Mouse (Mus musculus) liver, embryonic 18 days (tissue): ENCODE results near the gene 9930104L06Rik. TPM values are rescaled to one million over a fixed set of nuclear protein-coding genes. Genes with fewer than 3 reads are reported as not detected.

Experiments
- polyA plus RNA-seq: library from polyadenylated mRNA; depleted of rRNA; stranded (reverse); fragments of >200 nt; gene quantifications from 2 replicates; pipeline ENCODE4 v1.2.3, GENCODE M21; 2012; rRNA removed

9930104L06Rik gene
- polyA plus RNA-seq: 4.1 and 5.5 TPM in 2 replicates

DNA sequence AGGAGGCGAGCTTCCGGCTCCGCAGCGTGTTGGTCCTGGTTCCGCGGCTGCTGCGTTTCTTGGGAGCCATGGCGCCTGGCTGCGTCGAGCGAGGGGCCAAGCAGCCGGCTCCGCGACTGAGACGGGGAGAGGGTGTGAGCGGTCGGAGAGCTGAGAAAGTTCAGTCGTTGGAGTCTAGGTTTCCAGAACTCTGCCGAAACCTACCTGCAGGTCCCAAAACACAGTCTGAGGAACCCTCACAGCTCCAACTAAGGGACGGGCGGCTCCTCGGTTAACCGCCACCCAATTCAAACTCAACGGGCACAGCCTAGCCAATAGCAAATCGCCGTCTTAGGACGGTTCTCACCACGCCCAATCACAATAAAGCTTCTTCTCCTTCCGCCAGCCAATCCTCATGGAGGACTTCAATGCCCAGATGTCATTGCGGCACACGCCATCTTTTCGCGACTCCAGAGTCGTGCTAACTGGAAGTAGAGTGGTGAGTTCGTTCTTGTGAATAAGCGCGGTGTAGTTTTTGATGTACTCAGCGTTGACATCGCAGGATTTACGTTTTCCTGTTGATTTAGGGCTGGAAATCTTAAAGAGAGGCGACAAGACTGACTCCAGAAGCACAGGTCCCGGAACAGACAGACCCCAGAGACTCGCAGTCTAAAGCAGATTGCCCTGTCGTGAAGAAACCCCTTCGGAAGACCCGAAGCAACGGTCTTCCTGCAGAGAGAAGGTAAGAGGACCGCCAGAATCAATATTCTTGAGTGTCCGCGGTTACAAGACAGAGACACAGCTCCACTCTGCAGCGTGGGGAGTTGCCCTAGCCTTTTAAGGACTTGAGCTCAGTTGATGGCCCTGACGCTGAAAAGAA is at the start of gene 9930104L06Rik:
9930104L06Rik (plus strand) TSS at position 436 of the 859 bp plus-strand sequence.

DNA sequence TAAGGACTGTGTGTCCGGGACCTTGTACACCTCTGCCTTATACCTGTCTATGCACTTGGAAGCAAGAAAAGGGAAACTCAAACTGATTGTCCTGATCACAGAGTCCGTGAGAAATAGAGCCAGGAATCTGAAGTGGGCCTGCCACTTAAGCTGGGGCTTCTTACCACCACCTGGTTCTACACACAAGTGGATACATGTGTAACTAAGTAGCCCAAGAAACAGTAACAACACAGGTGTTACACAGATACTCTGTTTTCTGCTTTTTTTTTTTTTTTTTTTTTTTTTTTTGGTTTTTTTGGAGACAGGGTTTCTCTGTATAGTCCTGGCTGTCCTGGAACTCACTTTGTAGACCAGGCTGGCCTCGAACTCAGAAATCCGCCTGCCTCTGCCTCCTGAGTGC is 2.4 kb downstream of the 9930104L06Rik start, which contains the start of gene Cdca8:
Cdca8 (minus strand) TSS at position 101 of the 400 bp plus-strand sequence.

DNA sequence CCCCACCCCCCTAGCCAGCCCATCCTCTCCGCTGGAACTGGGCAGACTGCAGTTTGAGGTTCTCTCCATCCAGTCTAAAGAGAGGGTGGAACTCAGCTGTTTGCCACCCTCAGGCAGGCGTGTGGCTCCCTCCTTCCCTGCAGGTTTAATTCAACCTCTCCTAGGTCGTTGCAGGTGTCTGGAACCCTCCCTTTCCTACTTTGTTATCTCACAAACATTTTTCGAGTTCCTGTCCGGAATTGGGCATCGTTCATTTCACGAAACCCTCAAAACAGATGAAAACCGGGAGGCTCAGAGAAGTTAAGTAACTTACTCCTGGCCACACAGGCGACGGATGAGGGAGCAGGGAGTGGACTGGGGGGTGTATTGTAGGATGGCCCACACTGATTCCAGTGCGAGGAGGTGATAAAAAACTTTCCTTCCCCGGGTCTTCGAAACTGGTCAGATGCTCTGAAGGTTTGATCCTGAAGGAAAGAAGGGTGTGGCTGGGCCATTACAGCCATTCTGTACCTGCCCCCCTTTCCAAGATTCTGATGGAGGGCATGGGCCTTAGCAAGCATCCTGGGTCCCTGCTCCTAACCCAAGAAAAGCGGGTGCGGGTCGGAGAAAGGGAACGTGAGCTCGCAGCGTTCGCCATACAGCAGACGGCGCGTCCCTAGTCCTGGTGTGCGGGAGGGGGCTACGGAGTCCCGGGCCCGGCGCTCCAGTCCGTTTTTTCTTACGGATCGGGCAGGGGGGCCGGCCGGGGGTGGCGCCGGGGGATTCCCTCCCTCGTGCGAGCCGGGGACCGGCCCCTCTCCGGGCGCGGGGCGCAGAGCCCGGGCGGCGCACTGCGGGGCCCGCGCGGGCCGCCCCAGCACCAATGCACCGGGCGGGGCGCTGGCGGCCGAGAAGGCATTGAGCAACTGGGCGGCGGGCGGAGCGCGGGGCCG is 49.1 kb downstream of the 9930104L06Rik start, which contains the start of gene Rspo1:
Rspo1 (plus strand) TSS at position 760 of the 932 bp plus-strand sequence.

Other genes with a start within 250 kb of the 9930104L06Rik start
- 13.6 and 14.1 TPM in 2 replicates for gene Utp11, start 243.4 kb upstream of the 9930104L06Rik start, polyA plus RNA-seq
- 2.8 and 3.4 TPM in 2 replicates for gene Fhl3, start 236.3 kb upstream of the 9930104L06Rik start, polyA plus RNA-seq
- gene Sf3a3, start 222.3 kb upstream of the 9930104L06Rik start, polyA plus RNA-seq: 25.6 and 27.2 TPM in 2 replicates
- 22.5 and 25.6 TPM in 2 replicates for gene Inpp5b, start 195.2 kb upstream of the 9930104L06Rik start, polyA plus RNA-seq
- 4.7 and 4.8 TPM in 2 replicates for gene Mtf1, start 134.9 kb upstream of the 9930104L06Rik start, polyA plus RNA-seq
- gene Yrdc, start 86.4 kb upstream of the 9930104L06Rik start, polyA plus RNA-seq: 18.8 and 20.6 TPM in 2 replicates
- gene 1110065P20Rik, start 85.9 kb upstream of the 9930104L06Rik start, polyA plus RNA-seq: 12.8 and 14.5 TPM in 2 replicates
- 0.01 and 0.02 TPM in 2 replicates for gene Maneal, start 74.9 kb upstream of the 9930104L06Rik start, polyA plus RNA-seq
- gene Epha10, start 56.1 kb upstream of the 9930104L06Rik start, polyA plus RNA-seq: not detected in 2 replicates
- gene Cdca8, start 2.3 kb downstream of the 9930104L06Rik start, polyA plus RNA-seq: 34.6 and 37.1 TPM in 2 replicates
- gene Rspo1, start 49.4 kb downstream of the 9930104L06Rik start, polyA plus RNA-seq: 1.7 and 2.2 TPM in 2 replicates
- gene Gnl2, start 79.5 kb downstream of the 9930104L06Rik start, polyA plus RNA-seq: 21.8 and 26.2 TPM in 2 replicates
- 0.04 TPM in 1 of 2 replicates, not detected in the other for gene Dnali1, start 128.7 kb downstream of the 9930104L06Rik start, polyA plus RNA-seq
- 7.1 and 7.5 TPM in 2 replicates for gene Snip1, start 129.6 kb downstream of the 9930104L06Rik start, polyA plus RNA-seq
- 8.4 and 10.1 TPM in 2 replicates for gene Meaf6, start 148.1 kb downstream of the 9930104L06Rik start, polyA plus RNA-seq
- 1.6 TPM in 2 replicates for gene Zc3h12a, start 190.8 kb downstream of the 9930104L06Rik start, polyA plus RNA-seq